Mouse (Mus musculus) layer of hippocampus, postnatal 14 days (tissue): ENCODE measurements around the gene Gpr137c. TPM values are rescaled to one million over a fixed set of nuclear protein-coding genes. Genes with fewer than 3 reads are reported as not detected.

Source experiments
- total RNA-seq, 2 experiments: library from RNA; stranded (reverse); gene quantifications; 2 replicates each; pipeline ENCODE4 v1.2.3; 2021

Gene Gpr137c
- total RNA-seq, 2 experiments from 2014 or later = 24.1 to 28.0 TPM

Other genes starting within 250 kb of the Gpr137c start
- under 1 TPM; 0.14 to 0.26 TPM for gene Ptger2, start 231.5 kb upstream of the Gpr137c start, total RNA-seq
- gene Txndc16, start 611 bp downstream of the Gpr137c start, total RNA-seq = 10 to 100 TPM; 67.3 to 68.1 TPM
- gene Ero1l, start 99.1 kb downstream of the Gpr137c start, total RNA-seq = 10 to 100 TPM; 26.9 to 30.0 TPM
- gene Psmc6, start 110.1 kb downstream of the Gpr137c start, total RNA-seq = 100 to 1,000 TPM in 1 of 2 experiments, 10 to 100 TPM in 1; 98.3 to 105 TPM
- gene Styx, start 131.4 kb downstream of the Gpr137c start, total RNA-seq = 10 to 100 TPM; 18.7 to 18.8 TPM
- gene Gnpnat1, start 185.2 kb downstream of the Gpr137c start, total RNA-seq = 10 to 100 TPM; 11.3 to 14.4 TPM